Mouse (Mus musculus) Patski (cell line): ENCODE measurements around the gene Zbtb9. TPM values are rescaled to one million over a fixed set of nuclear protein-coding genes. Genes with fewer than 3 reads are reported as not detected.
A peak's percentile ranks its signal among the peaks of the same experiment; 100 is the strongest.
"Not testable (repeated sequence)": the region's sequence is repeated elsewhere in the genome, so short reads cannot be mapped to it uniquely, and the experiment has no call there.

ENCODE experiments used
- ATAC-seq: fragments of 100-300 bp; one replicate; pipeline ENCODE4 v1.8.0; 2021
- CTCF ChIA-PET: fragments of 350-600 bp; sonication (Branson Sonifier 250); formaldehyde crosslinking; loops from one replicate; lab custom pipeline; 2022; ENCODE audit warnings: inconsistent platforms; lab: Charles Lee
- POLR2A ChIA-PET: fragments of 350-600 bp; sonication (Branson Sonifier 250); formaldehyde crosslinking; loops from one replicate; lab custom pipeline; 2022; ENCODE audit warnings: antibody characterized with exemption, inconsistent platforms; lab: Charles Lee
- DNase-seq: peaks from one replicate; pipeline ENCODE4 v3.0.0-alpha.2; 2011; ENCODE audit warnings: low read depth, low spot score
- H3K27me3 ChIP-seq: fragments of 371-371 bp; one replicate; pipeline ENCODE4 v1.5.1; 2021
- CTCF ChIP-seq: fragments of 100-300 bp; IDR thresholded peaks from one replicate; pipeline ENCODE4 v1.5.1; 2021
- in situ Hi-C: fragments of 300-500 bp; cut with MboI; formaldehyde crosslinking; loops from 3 replicates; pipeline ENCODE4 v1.11.1; 2018; ENCODE audit warnings: low pct_unique_long_range_greater_than_20kb, mixed read lengths
- polyA plus RNA-seq: library from polyadenylated mRNA; unstranded; gene quantifications from one replicate; pipeline ENCODE4 v1.2.3, GENCODE M21; 2021

The Zbtb9 gene
- polyA plus RNA-seq, result 7.1 TPM

GRCm38 (mm10) chr17:26972703-26973574 is at the start of gene Zbtb9:
Gene Zbtb9, plus strand, starts transcription at chr17:26973167.
- ChIA-PET CTCF (interaction anchor here (1.3 kb wide), 1 partner anchor 41 kb away, joined by 4 read pairs; no protein-coding TSS in a partner anchor), POLR2A (interaction anchor here (0.8 to 1.4 kb wide), 2 partner anchors 33 to 42 kb away, joined by 3 read pairs; partner anchors contain the start of gene Cuta)
- peak; percentile 96 for ATAC-seq
- peak; percentile 33 for DNase-seq
- TF ChIP-seq CTCF, result no peak
- H3K27me3 ChIP-seq, result no peaks in the 10 kb centered on the region
- in situ Hi-C loops, result no loop called here

GRCm38 (mm10) chr17:26925414-26925813 is 47.6 kb upstream of the Zbtb9 start:
- ATAC-seq, CTCF ChIA-PET, DNase-seq, POLR2A ChIA-PET, H3K27me3 ChIP-seq: not testable (repeated sequence)
- in situ Hi-C loops, result loop anchor here (25.0 kb wide), 1 partner anchor 187 kb away; no protein-coding TSS in a partner anchor

GRCm38 (mm10) chr17:26931795-26932194 is 41.2 kb upstream of the Zbtb9 start:
- in situ Hi-C loops, result loop anchor here (5.0 to 25.0 kb wide), 2 partner anchors 96 to 181 kb away; partner anchors contain the start of gene Bak1
- ChIA-PET CTCF (interaction anchor here (0.8 to 1.6 kb wide), 4 partner anchors 41 to 156 kb away, joined by 3 to 4 read pairs (median 4); partner anchors contain the start of gene Zbtb9), POLR2A (interaction anchor here (1.0 to 1.1 kb wide), 2 partner anchors 42 to 96 kb away, joined by 3 read pairs; partner anchors contain the start of genes Bak1 and Zbtb9)
- not testable (repeated sequence) for DNase-seq, H3K27me3 ChIP-seq, ATAC-seq

GRCm38 (mm10) chr17:26932839-26933398 is 40.0 kb upstream of the Zbtb9 start, which contains the start of gene Phf1:
Gene Phf1, plus strand, starts transcription at chr17:26933052.
- in situ Hi-C loops, result loop anchor here (5.0 to 25.0 kb wide), 2 partner anchors 94 to 179 kb away; partner anchors contain the start of gene Bak1
- DNase-seq, result peak; percentile 63
- ATAC-seq, result peak; percentile 66
- H3K27me3 ChIP-seq, result no peaks in the 10 kb centered on the region
- ChIA-PET POLR2A (interaction anchor here (0.6 to 1.2 kb wide), 2 partner anchors 79 to 97 kb away, joined by 4 to 7 read pairs; no protein-coding TSS in a partner anchor), CTCF (interaction anchor here (1.6 kb wide), 1 partner anchor 10 kb away, joined by 3 read pairs; no protein-coding TSS in a partner anchor)
- TF ChIP-seq CTCF, result no peak

- TF ChIP-seq CTCF, result no peak
- ChIA-PET CTCF (interaction anchor here (1.6 kb wide), 1 partner anchor 10 kb away, joined by 3 read pairs; no protein-coding TSS in a partner anchor), POLR2A (interaction anchor here (0.6 to 1.2 kb wide), 2 partner anchors 78 to 96 kb away, joined by 4 to 7 read pairs; no protein-coding TSS in a partner anchor)
- DNase-seq (no peak), ATAC-seq (no peak)
- no peaks in the 10 kb centered on the region for H3K27me3 ChIP-seq
- in situ Hi-C loops, result loop anchor here (5.0 to 25.0 kb wide), 2 partner anchors 94 to 179 kb away; partner anchors contain the start of gene Bak1
Observed at GRCm38 (mm10) chr17:26933419-26933818, 39.5 kb upstream of the Zbtb9 start.

GRCm38 (mm10) chr17:26933885-26934827 is 38.8 kb upstream of the Zbtb9 start:
- in situ Hi-C loops, result loop anchor here (5.0 to 25.0 kb wide), 2 partner anchors 93 to 178 kb away; partner anchors contain the start of gene Bak1
- no peaks in the 10 kb centered on the region for H3K27me3 ChIP-seq
- no peak for TF ChIP-seq CTCF
- CTCF ChIA-PET, result interaction anchor here (1.6 kb wide), 1 partner anchor 9 kb away, joined by 3 read pairs; no protein-coding TSS in a partner anchor
- ATAC-seq (no peak), DNase-seq (no peak)
- POLR2A ChIA-PET, result interaction anchor here (1.2 kb wide), 1 partner anchor 95 kb away, joined by 4 read pairs; no protein-coding TSS in a partner anchor

GRCm38 (mm10) chr17:26935027-26935426 is 37.9 kb upstream of the Zbtb9 start:
- ChIA-PET POLR2A (no interaction called here), CTCF (no interaction called here)
- in situ Hi-C loops, result loop anchor here (25.0 kb wide), 1 partner anchor 177 kb away; no protein-coding TSS in a partner anchor
- H3K27me3 ChIP-seq, result no peaks in the 10 kb centered on the region
- DNase-seq (no peak), ATAC-seq (no peak)
- no peak for TF ChIP-seq CTCF

- no peak for TF ChIP-seq CTCF
- no peak for DNase-seq
- in situ Hi-C loops, result loop anchor here (25.0 kb wide), 1 partner anchor 176 kb away; no protein-coding TSS in a partner anchor
- ChIA-PET CTCF (no interaction called here), POLR2A (interaction anchor here (0.6 kb wide), 1 partner anchor 168 kb away, joined by 5 read pairs; no protein-coding TSS in a partner anchor)
- H3K27me3 ChIP-seq, result no peaks in the 10 kb centered on the region
- no peak for ATAC-seq
Observed at GRCm38 (mm10) chr17:26936453-26936852, 36.5 kb upstream of the Zbtb9 start.
